Mouse (Mus musculus): ENCODE results near the gene Abcd1. TPM values are rescaled to one million over a fixed set of nuclear protein-coding genes. Genes with fewer than 3 reads are reported as not detected.
A peak's percentile ranks its signal among the peaks of the same experiment; 100 is the strongest.

The Abcd1 gene
- polyA plus RNA-seq, 1 experiment from 2014 or later, result 8.1 TPM

- 66% methylated on average over 3 of the region's 3 CpGs for WGBS (ENCODE audit: insufficient replicate concordance)
- Histone ChIP-seq H3K27ac (ENCODE audit: low read length) (no peak overlapping the region), H3K4me1 (ENCODE audit: control insufficient read depth, low read depth, low read length) (no peaks in the 10 kb centered on the region), H3K36me3 (ENCODE audit: control insufficient read depth, insufficient read depth) (no peaks in the 10 kb centered on the region; the same call in none of the 2 replicates), H3K4me3 (ENCODE audit: low read depth, low read length) (no peak overlapping the region), H3K9me3 (replicated peaks; ENCODE audit: control insufficient read depth, low read length) (no peaks in the 10 kb centered on the region), H3K4me2 (ENCODE audit: low read depth, low read length) (no peak overlapping the region), H3K9ac (ENCODE audit: low read depth, low read length) (no peak overlapping the region), H3K27me3 (ENCODE audit: control insufficient read depth, insufficient read depth, low read depth, low read length) (no peaks in the 10 kb centered on the region; the same call in 1 of the 2 replicates)
- ATAC-seq (ENCODE audit: low read depth), result no peak
These were observed 30.8 kb upstream of the Abcd1 start for GRCm38 (mm10) chrX:73685629-73686028.

GRCm38 (mm10) chrX:73690917-73691629, 25.3 kb upstream of the Abcd1 start:
- H3K9ac ChIP-seq (ENCODE audit: low read depth, low read length), result no peak overlapping the region
- H3K27ac ChIP-seq (ENCODE audit: low read length), result no peak overlapping the region
- 51% methylated on average over 5 of the region's 5 CpGs for WGBS (ENCODE audit: insufficient replicate concordance)
- no peaks in the 10 kb centered on the region for H3K9me3 ChIP-seq (replicated peaks; ENCODE audit: control insufficient read depth, low read length)
- no peak overlapping the region for H3K4me2 ChIP-seq (ENCODE audit: low read depth, low read length)
- no peak overlapping the region for H3K4me3 ChIP-seq (ENCODE audit: low read depth, low read length)
- no peaks in the 10 kb centered on the region; the same call in none of the 2 replicates for H3K36me3 ChIP-seq (ENCODE audit: control insufficient read depth, insufficient read depth)
- H3K4me1 ChIP-seq (ENCODE audit: control insufficient read depth, low read depth, low read length), result no peaks in the 10 kb centered on the region
- no peaks in the 10 kb centered on the region for H3K27me3 ChIP-seq (ENCODE audit: control insufficient read depth, insufficient read depth, low read depth, low read length)
- ATAC-seq (ENCODE audit: low read depth), result 0 out of 2 replicates have a peak, but pooled peaks have one; percentile 24

GRCm38 (mm10) chrX:73700472-73700871, 15.9 kb upstream of the Abcd1 start:
- Histone ChIP-seq H3K4me2 (ENCODE audit: low read depth, low read length) (no peak overlapping the region), H3K4me3 (ENCODE audit: low read depth, low read length) (no peak overlapping the region), H3K9me3 (replicated peaks; ENCODE audit: control insufficient read depth, low read length) (no peaks in the 10 kb centered on the region), H3K9ac (ENCODE audit: low read depth, low read length) (no peak overlapping the region), H3K36me3 (ENCODE audit: control insufficient read depth, insufficient read depth) (no peaks in the 10 kb centered on the region), H3K27me3 (ENCODE audit: control insufficient read depth, insufficient read depth, low read depth, low read length) (no peaks in the 10 kb centered on the region), H3K27ac (ENCODE audit: low read length) (no peak overlapping the region), H3K4me1 (ENCODE audit: control insufficient read depth, low read depth, low read length) (no peaks in the 10 kb centered on the region)
- WGBS (ENCODE audit: insufficient replicate concordance), result 71% methylated on average over 1 of the region's 1 CpGs
- no peak for ATAC-seq (ENCODE audit: low read depth)

- WGBS (ENCODE audit: insufficient replicate concordance), result 23% methylated on average over 20 of the region's 21 CpGs
These were observed 805 bp upstream of the Abcd1 start for GRCm38 (mm10) chrX:73715476-73716108.

GRCm38 (mm10) chrX:73716709-73717545, 530 bp downstream of the Abcd1 start:
- no peaks in the 10 kb centered on the region for H3K9me3 ChIP-seq (replicated peaks; ENCODE audit: control insufficient read depth, low read length)
- H3K36me3 ChIP-seq (ENCODE audit: control insufficient read depth, insufficient read depth), result no peaks in the 10 kb centered on the region
- peak overlapping the region; percentile 64 for H3K9ac ChIP-seq (ENCODE audit: low read depth, low read length)
- peak overlapping the region; percentile 76 for H3K4me2 ChIP-seq (ENCODE audit: low read depth, low read length)
- peak; percentile 7 for ATAC-seq (ENCODE audit: low read depth)
- no peaks in the 10 kb centered on the region for H3K27me3 ChIP-seq (ENCODE audit: control insufficient read depth, insufficient read depth, low read depth, low read length)
- peak overlapping the region; percentile 94 for H3K27ac ChIP-seq (ENCODE audit: low read length)
- H3K4me3 ChIP-seq (ENCODE audit: low read depth, low read length), result peak overlapping the region; percentile 72
- 24% methylated on average over 30 of the region's 30 CpGs for WGBS (ENCODE audit: insufficient replicate concordance)
- peaks cover 28% of the 10 kb centered on the region for H3K4me1 ChIP-seq (ENCODE audit: control insufficient read depth, low read depth, low read length)

More at GRCm38 (mm10) chrX:73715476-73716108, 805 bp upstream of the Abcd1 start:
- no peaks in the 10 kb centered on the region for H3K27me3 ChIP-seq (ENCODE audit: control insufficient read depth, insufficient read depth, low read depth, low read length)
- H3K4me1 ChIP-seq (ENCODE audit: control insufficient read depth, low read depth, low read length), result peaks cover 28% of the 10 kb centered on the region
- H3K27ac ChIP-seq (ENCODE audit: low read length), result peak overlapping the region; percentile 94
- peak; percentile 6 for ATAC-seq (ENCODE audit: low read depth)
- peak overlapping the region; percentile 60 for H3K9ac ChIP-seq (ENCODE audit: low read depth, low read length)
- H3K36me3 ChIP-seq (ENCODE audit: control insufficient read depth, insufficient read depth), result no peaks in the 10 kb centered on the region
- H3K9me3 ChIP-seq (replicated peaks; ENCODE audit: control insufficient read depth, low read length), result no peaks in the 10 kb centered on the region
- H3K4me3 ChIP-seq (ENCODE audit: low read depth, low read length), result peak overlapping the region; percentile 72
- H3K4me2 ChIP-seq (ENCODE audit: low read depth, low read length), result peak overlapping the region; percentile 76

- peak overlapping the region; percentile 64 for H3K9ac ChIP-seq (ENCODE audit: low read depth, low read length)
- peak overlapping the region; percentile 94 for H3K27ac ChIP-seq (ENCODE audit: low read length)
- no peak for ATAC-seq (ENCODE audit: low read depth)
- peaks cover 28% of the 10 kb centered on the region for H3K4me1 ChIP-seq (ENCODE audit: control insufficient read depth, low read depth, low read length)
- peak overlapping the region; percentile 72 for H3K4me3 ChIP-seq (ENCODE audit: low read depth, low read length)
- H3K9me3 ChIP-seq (replicated peaks; ENCODE audit: control insufficient read depth, low read length), result no peaks in the 10 kb centered on the region
- WGBS (ENCODE audit: insufficient replicate concordance), result 51% methylated on average over 11 of the region's 11 CpGs
- H3K4me2 ChIP-seq (ENCODE audit: low read depth, low read length), result peak overlapping the region; percentile 76
- H3K27me3 ChIP-seq (ENCODE audit: control insufficient read depth, insufficient read depth, low read depth, low read length), result no peaks in the 10 kb centered on the region
- no peaks in the 10 kb centered on the region for H3K36me3 ChIP-seq (ENCODE audit: control insufficient read depth, insufficient read depth)
These were observed 1.3 kb downstream of the Abcd1 start for GRCm38 (mm10) chrX:73717667-73718066.

GRCm38 (mm10) chrX:73718271-73718670, 1.9 kb downstream of the Abcd1 start:
- H3K36me3 ChIP-seq (ENCODE audit: control insufficient read depth, insufficient read depth), result no peaks in the 10 kb centered on the region
- H3K4me2 ChIP-seq (ENCODE audit: low read depth, low read length), result peak overlapping the region; percentile 76
- H3K9ac ChIP-seq (ENCODE audit: low read depth, low read length), result no peak overlapping the region
- peak overlapping the region; percentile 51 for H3K27ac ChIP-seq (ENCODE audit: low read length)
- H3K9me3 ChIP-seq (replicated peaks; ENCODE audit: control insufficient read depth, low read length), result no peaks in the 10 kb centered on the region
- no peak for ATAC-seq (ENCODE audit: low read depth)
- WGBS (ENCODE audit: insufficient replicate concordance), result 33% methylated on average over 3 of the region's 3 CpGs
- H3K27me3 ChIP-seq (ENCODE audit: control insufficient read depth, insufficient read depth, low read depth, low read length), result no peaks in the 10 kb centered on the region
- H3K4me3 ChIP-seq (ENCODE audit: low read depth, low read length), result no peak overlapping the region; the same call in none of the 2 replicates
- H3K4me1 ChIP-seq (ENCODE audit: control insufficient read depth, low read depth, low read length), result peaks cover 28% of the 10 kb centered on the region

GRCm38 (mm10) chrX:73718686-73719362, 2.4 kb downstream of the Abcd1 start:
- 17% methylated on average over 5 of the region's 5 CpGs for WGBS (ENCODE audit: insufficient replicate concordance)
- Histone ChIP-seq H3K4me3 (ENCODE audit: low read depth, low read length) (peak overlapping the region; percentile 8), H3K27ac (ENCODE audit: low read length) (peak overlapping the region; percentile 51), H3K9ac (ENCODE audit: low read depth, low read length) (no peak overlapping the region), H3K4me1 (ENCODE audit: control insufficient read depth, low read depth, low read length) (peaks cover 28% of the 10 kb centered on the region), H3K27me3 (ENCODE audit: control insufficient read depth, insufficient read depth, low read depth, low read length) (no peaks in the 10 kb centered on the region), H3K36me3 (ENCODE audit: control insufficient read depth, insufficient read depth) (no peaks in the 10 kb centered on the region), H3K4me2 (ENCODE audit: low read depth, low read length) (peak overlapping the region; percentile 76), H3K9me3 (replicated peaks; ENCODE audit: control insufficient read depth, low read length) (no peaks in the 10 kb centered on the region)
- ATAC-seq (ENCODE audit: low read depth), result no peak

Data from liver, embryonic 16.5 days (tissue).